Mouse (Mus musculus) lung, postnatal 0 days (tissue): ENCODE results near the gene Pde11a. TPM values are rescaled to one million over a fixed set of nuclear protein-coding genes. Genes with fewer than 3 reads are reported as not detected.

Source experiments
- ATAC-seq: fragments of 200-750 bp; cut with Nextera tagmentation; 2 replicates; pipeline ENCODE4 v1.8.0; 2017; ENCODE audit warnings: moderate library complexity
- DNase-seq: peaks from one replicate; pipeline ENCODE4 v3.0.0-alpha.2; 2016; ENCODE audit warnings: low spot score
- H3K27ac ChIP-seq: fragments of 300-500 bp; sonication (generic); 2 replicates; pipeline ENCODE4 v1.5.1; 2014; ENCODE audit warnings: antibody characterized with exemption, mild to moderate bottlenecking, low read length, mixed read lengths
- H3K27me3 ChIP-seq: fragments of 300-500 bp; sonication (generic); replicated peaks from 2 replicates; pipeline ENCODE4 v1.6.1; 2014; ENCODE audit warnings: low read length, mixed read lengths; ENCODE audit not compliant: insufficient read depth
- H3K36me3 ChIP-seq: fragments of 300-500 bp; sonication (generic); 2 replicates; pipeline ENCODE4 v1.6.1; 2014; ENCODE audit warnings: low read length, mixed read lengths; ENCODE audit not compliant: insufficient read depth
- H3K4me1 ChIP-seq: fragments of 300-500 bp; sonication (generic); 2 replicates; pipeline ENCODE4 v1.6.1; 2014; ENCODE audit warnings: antibody characterized with exemption, low read depth, low read length, mixed read lengths; ENCODE audit not compliant: insufficient read depth
- H3K4me2 ChIP-seq: fragments of 300-500 bp; sonication (generic); replicated peaks from 2 replicates; pipeline ENCODE4 v1.6.1; 2014; ENCODE audit warnings: low read depth, mild to moderate bottlenecking, low read length, moderate library complexity, mixed read lengths
- H3K4me3 ChIP-seq: fragments of 300-500 bp; sonication (generic); 2 replicates; pipeline ENCODE4 v1.5.1; 2014; ENCODE audit warnings: low read depth, low read length
- H3K9ac ChIP-seq: fragments of 300-500 bp; sonication (generic); replicated peaks from 2 replicates; pipeline ENCODE4 v1.6.1; 2014; ENCODE audit warnings: low read depth, mild to moderate bottlenecking
- H3K9me3 ChIP-seq: fragments of 300-500 bp; sonication (generic); 2 replicates; pipeline ENCODE4 v1.6.1; 2016; ENCODE audit warnings: low read length, mixed read lengths
- CTCF ChIP-seq: IDR thresholded peaks from 2 replicates; pipeline ENCODE4 v1.5.1; 2016; ENCODE audit warnings: antibody characterized with exemption, mild to moderate bottlenecking
- EP300 ChIP-seq: IDR thresholded peaks from 2 replicates; pipeline ENCODE4 v1.6.1; 2016; ENCODE audit warnings: antibody characterized with exemption, mild to moderate bottlenecking, control low read depth
- WGBS: fragments of 180-500 bp; shearing (Covaris S2); extraction: QIAGEN DNeasy Blood & Tissue Kit; methylation state at CpG from one replicate; pipeline ENCODE4 v1.1.7; 2014; 5-methylcytosine and 5-hydroxymethylcytosine counted together
- polyA plus RNA-seq: library from polyadenylated mRNA; unstranded; fragments of >200 nt; fragmentation: Nextera tagmentation; extraction: Ambion mirVana; gene quantifications from 2 replicates; pipeline ENCODE4 v1.2.1, GENCODE M21; 2015

Pde11a gene
- polyA plus RNA-seq, 1 experiment from 2014 or later, result 0.16 TPM

- Histone ChIP-seq H3K27me3 (no peaks in the 10 kb centered on the region), H3K36me3 (no peaks in the 10 kb centered on the region), H3K4me3 (no peak overlapping the region), H3K9ac (no peak overlapping the region), H3K9me3 (no peaks in the 10 kb centered on the region), H3K4me1 (no peaks in the 10 kb centered on the region), H3K4me2 (no peak overlapping the region), H3K27ac (no peak overlapping the region)
- no peak for DNase-seq
- WGBS, result 67% methylated on average over 8 of the region's 8 CpGs
- no peak for ATAC-seq
- no peak for TF ChIP-seq EP300
- no peak for TF ChIP-seq CTCF
These were observed 289.0 kb downstream of the Pde11a start for GRCm38 (mm10) chr2:76049529-76049928.

DNA sequence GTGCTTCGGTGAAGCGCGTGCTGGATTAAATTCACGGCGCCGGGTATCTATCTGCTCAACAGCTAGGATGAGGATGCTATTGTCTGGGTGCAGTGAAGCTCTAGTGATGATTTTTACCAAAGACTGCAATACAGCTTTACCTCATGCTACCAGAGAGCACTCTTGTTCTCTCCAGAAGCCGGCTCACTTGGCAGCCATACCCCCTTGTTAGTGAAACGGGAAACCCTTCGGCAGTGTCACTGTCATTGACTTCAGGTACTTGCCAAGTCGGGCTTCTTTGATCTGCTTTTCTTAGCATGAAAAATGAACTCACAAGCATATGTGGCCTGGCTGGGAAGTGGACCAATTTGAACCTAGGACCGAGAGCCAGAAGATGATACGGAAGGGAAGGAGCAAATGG is 290.8 kb downstream of the Pde11a start:
- no peak for DNase-seq

GRCm38 (mm10) chr2:76042210-76042609 is 296.4 kb downstream of the Pde11a start:
- no peak overlapping the region for H3K27ac ChIP-seq
- no peaks in the 10 kb centered on the region for H3K9me3 ChIP-seq
- H3K4me3 ChIP-seq, result no peak overlapping the region
- no peak for TF ChIP-seq CTCF
- no peak for TF ChIP-seq EP300
- no peak for ATAC-seq
- WGBS, result 72% methylated on average over 10 of the region's 10 CpGs
- no peaks in the 10 kb centered on the region for H3K4me1 ChIP-seq
- H3K27me3 ChIP-seq, result no peaks in the 10 kb centered on the region
- no peak for DNase-seq
- H3K4me2 ChIP-seq, result no peak overlapping the region
- no peak overlapping the region for H3K9ac ChIP-seq
- H3K36me3 ChIP-seq, result no peaks in the 10 kb centered on the region

More for the DNA sequence above, 290.8 kb downstream of the Pde11a start:
- no peaks in the 10 kb centered on the region for H3K36me3 ChIP-seq
- no peaks in the 10 kb centered on the region for H3K4me1 ChIP-seq
- no peak overlapping the region for H3K4me3 ChIP-seq
- no peak overlapping the region for H3K4me2 ChIP-seq
- no peaks in the 10 kb centered on the region for H3K27me3 ChIP-seq
- H3K9ac ChIP-seq, result no peak overlapping the region
- no peak for ATAC-seq
- TF ChIP-seq CTCF (no peak), EP300 (no peak)
- 81% methylated on average over 12 of the region's 12 CpGs for WGBS
- H3K9me3 ChIP-seq, result no peaks in the 10 kb centered on the region
- H3K27ac ChIP-seq, result no peak overlapping the region

- WGBS, result 87% methylated on average over 7 of the region's 7 CpGs
These were observed 298.5 kb downstream of the Pde11a start for GRCm38 (mm10) chr2:76040116-76040515.

DNA sequence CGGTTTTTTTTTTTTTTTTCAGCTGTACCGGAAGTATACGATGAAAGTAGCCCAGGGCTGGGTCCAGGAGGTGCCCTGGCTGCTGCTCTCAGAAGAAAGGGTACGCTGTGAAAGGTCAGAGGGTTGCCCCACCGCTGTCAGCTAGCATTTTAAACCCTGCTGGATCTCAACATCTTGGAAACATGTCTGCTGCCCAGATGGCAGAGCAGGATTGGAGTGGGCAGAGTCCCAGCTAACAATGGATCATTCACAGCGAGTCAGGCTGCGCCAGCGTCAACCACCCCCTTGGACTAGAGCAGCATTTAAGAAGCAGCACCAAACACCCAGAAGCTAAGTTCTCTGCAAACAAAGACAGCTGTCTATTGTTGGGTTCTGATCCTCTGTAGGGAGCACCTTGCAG is 308.5 kb downstream of the Pde11a start:
- H3K36me3 ChIP-seq, result no peaks in the 10 kb centered on the region
- H3K4me3 ChIP-seq, result no peak overlapping the region; the same call in 1 of the 2 replicates
- no peak for DNase-seq
- peak overlapping the region; percentile 35; the same call in 1 of the 2 replicates for H3K4me2 ChIP-seq
- TF ChIP-seq CTCF (no peak), EP300 (no peak)
- H3K27ac ChIP-seq, result no peak overlapping the region
- no peaks in the 10 kb centered on the region for H3K9me3 ChIP-seq
- no peak overlapping the region for H3K9ac ChIP-seq
- no peak for ATAC-seq
- no peaks in the 10 kb centered on the region for H3K27me3 ChIP-seq
- H3K4me1 ChIP-seq, result no peaks in the 10 kb centered on the region; the same call in 1 of the 2 replicates
- 32% methylated on average over 8 of the region's 8 CpGs for WGBS

More at GRCm38 (mm10) chr2:76040116-76040515, 298.5 kb downstream of the Pde11a start:
- ATAC-seq, result no peak
- Histone ChIP-seq H3K9ac (no peak overlapping the region), H3K9me3 (no peaks in the 10 kb centered on the region), H3K4me3 (no peak overlapping the region), H3K4me1 (no peaks in the 10 kb centered on the region), H3K27me3 (no peaks in the 10 kb centered on the region), H3K4me2 (no peak overlapping the region), H3K36me3 (no peaks in the 10 kb centered on the region), H3K27ac (no peak overlapping the region)
- DNase-seq, result no peak
- no peak for TF ChIP-seq CTCF
- no peak for TF ChIP-seq EP300

DNA sequence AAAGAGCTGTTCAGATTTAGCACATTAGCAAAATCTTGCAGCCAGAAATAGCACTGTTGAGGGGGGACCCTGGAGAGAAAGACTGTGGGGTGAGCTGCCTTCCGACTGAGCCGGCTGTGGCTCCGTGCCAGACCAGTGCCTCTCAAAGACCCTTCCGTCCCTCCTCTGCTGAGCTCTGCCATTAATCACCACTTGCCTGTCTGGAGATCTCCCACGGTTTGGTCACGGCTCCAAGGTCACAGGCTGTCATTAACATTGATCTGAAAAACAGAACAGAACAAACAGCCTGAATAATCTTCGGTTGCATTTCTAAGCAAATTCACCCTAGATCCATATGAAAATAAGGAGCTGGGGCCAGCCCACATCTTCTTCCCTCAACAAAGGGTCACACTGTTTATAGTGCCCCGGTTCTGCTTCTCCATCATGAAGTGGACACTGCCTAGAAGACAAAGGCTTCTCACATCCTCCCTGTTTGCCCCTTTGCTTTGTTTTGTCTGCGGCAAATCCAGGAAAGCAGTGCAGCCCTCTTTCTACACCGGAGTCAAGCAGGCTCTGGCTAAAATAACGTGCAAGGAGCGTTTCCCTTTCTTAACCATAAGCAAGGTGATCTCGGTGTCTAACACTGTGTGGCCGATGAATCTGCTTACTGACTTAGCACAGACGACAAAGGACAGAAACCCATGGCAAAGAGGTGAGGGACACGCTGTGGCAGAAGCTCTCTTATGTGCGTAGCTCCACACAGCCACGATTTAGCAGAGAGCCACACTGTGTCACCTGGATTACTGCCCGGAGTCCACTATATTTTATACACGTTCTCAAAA is 309.3 kb downstream of the Pde11a start:
- peak overlapping the region; percentile 35 for H3K4me2 ChIP-seq
- no peaks in the 10 kb centered on the region for H3K9me3 ChIP-seq
- H3K27ac ChIP-seq, result no peak overlapping the region
- TF ChIP-seq CTCF (no peak), EP300 (no peak)
- WGBS, result 19% methylated on average over 20 of the region's 20 CpGs
- peak overlapping the region; percentile 5; the same call in 1 of the 2 replicates for H3K4me3 ChIP-seq
- H3K27me3 ChIP-seq, result no peaks in the 10 kb centered on the region
- DNase-seq (no peak), ATAC-seq (no peak)
- no peaks in the 10 kb centered on the region for H3K36me3 ChIP-seq
- no peak overlapping the region for H3K9ac ChIP-seq
- no peaks in the 10 kb centered on the region; the same call in 1 of the 2 replicates for H3K4me1 ChIP-seq
